Mouse (Mus musculus) stomach, postnatal 0 days (tissue): ENCODE measurements around the gene Ipmk. TPM values are rescaled to one million over a fixed set of nuclear protein-coding genes. Genes with fewer than 3 reads are reported as not detected.

Experiments
- ATAC-seq: fragments of 200-750 bp; cut with Nextera tagmentation; 2 replicates; pipeline ENCODE4 v1.8.0; 2017; ENCODE audit not compliant: low FRiP score, low TSS enrichment
- DNase-seq: peaks from one replicate; pipeline ENCODE4 v3.0.0-alpha.2; 2016; ENCODE audit warnings: low spot score
- H3K27ac ChIP-seq: fragments of 300-500 bp; sonication (generic); replicated peaks from 2 replicates; pipeline ENCODE4 v1.5.1; 2014; ENCODE audit warnings: mild to moderate bottlenecking, control low read depth
- H3K27me3 ChIP-seq: fragments of 300-500 bp; sonication (generic); 2 replicates; pipeline ENCODE4 v1.6.1; 2014; ENCODE audit warnings: low read length; ENCODE audit not compliant: control insufficient read depth, insufficient read depth
- H3K36me3 ChIP-seq: fragments of 300-500 bp; sonication (generic); 2 replicates; pipeline ENCODE4 v1.6.1; 2014; ENCODE audit warnings: low read length, mixed read lengths; ENCODE audit not compliant: control insufficient read depth, insufficient read depth
- H3K4me1 ChIP-seq: fragments of 300-500 bp; sonication (generic); replicated peaks from 2 replicates; pipeline ENCODE4 v1.6.1; 2014; ENCODE audit warnings: antibody characterized with exemption; ENCODE audit not compliant: control insufficient read depth, insufficient read depth
- H3K4me2 ChIP-seq: fragments of 300-500 bp; sonication (generic); replicated peaks from 2 replicates; pipeline ENCODE4 v1.6.1; 2014; ENCODE audit warnings: low read depth, mild to moderate bottlenecking, control low read depth, moderate library complexity
- H3K4me3 ChIP-seq: fragments of 300-500 bp; sonication (generic); 2 replicates; pipeline ENCODE4 v1.5.1; 2014; ENCODE audit warnings: low read depth, low read length, control low read depth
- H3K9ac ChIP-seq: fragments of 300-500 bp; sonication (generic); 2 replicates; pipeline ENCODE4 v1.6.1; 2014; ENCODE audit warnings: mild to moderate bottlenecking, low read length, control low read depth, mixed read lengths
- H3K9me3 ChIP-seq: fragments of 300-500 bp; sonication (generic); 2 replicates; pipeline ENCODE4 v1.6.1; 2016; ENCODE audit warnings: low read length; ENCODE audit not compliant: control insufficient read depth
- CTCF ChIP-seq: IDR thresholded peaks from 2 replicates; pipeline ENCODE4 v1.5.1; 2016; ENCODE audit warnings: antibody characterized with exemption, low read depth, mild to moderate bottlenecking, moderate library complexity
- EP300 ChIP-seq: optimal IDR thresholded peaks from 2 replicates; pipeline ENCODE3; 2016; ENCODE audit warnings: antibody characterized with exemption
- WGBS: fragments of 180-500 bp; shearing (Covaris S2); extraction: QIAGEN DNeasy Blood & Tissue Kit; methylation state at CpG from one replicate; pipeline ENCODE4 v1.1.7; 2014; 5-methylcytosine and 5-hydroxymethylcytosine counted together
- polyA plus RNA-seq: library from polyadenylated mRNA; unstranded; fragments of >200 nt; fragmentation: Nextera tagmentation; extraction: Ambion mirVana; gene quantifications from 2 replicates; pipeline ENCODE4 v1.2.1, GENCODE M21; 2015

Ipmk gene
- polyA plus RNA-seq, 1 experiment from 2014 or later = 9.0 TPM

GRCm38 (mm10) chr10:71427381-71427780 lies 79.8 kb downstream of the Ipmk start:
- H3K27me3 ChIP-seq = no peaks in the 10 kb centered on the region
- H3K4me3 ChIP-seq = no peak overlapping the region
- no peaks in the 10 kb centered on the region for H3K36me3 ChIP-seq
- no peaks in the 10 kb centered on the region for H3K9me3 ChIP-seq
- 48% methylated on average over 10 of the region's 10 CpGs for WGBS
- no peaks in the 10 kb centered on the region for H3K4me1 ChIP-seq
- H3K27ac ChIP-seq = no peak overlapping the region
- no peak for ATAC-seq
- no peak for DNase-seq
- H3K9ac ChIP-seq = no peak overlapping the region
- H3K4me2 ChIP-seq = no peak overlapping the region
- TF ChIP-seq CTCF (no peak), EP300 (no peak)

GRCm38 (mm10) chr10:71428246-71428864 lies 80.8 kb downstream of the Ipmk start:
- Histone ChIP-seq H3K4me2 (no peak overlapping the region), H3K27me3 (no peaks in the 10 kb centered on the region), H3K9ac (no peak overlapping the region), H3K4me1 (no peaks in the 10 kb centered on the region), H3K27ac (no peak overlapping the region), H3K9me3 (no peaks in the 10 kb centered on the region), H3K36me3 (no peaks in the 10 kb centered on the region), H3K4me3 (no peak overlapping the region)
- TF ChIP-seq CTCF (peak; percentile 7; the same call in 1 of the 2 replicates), EP300 (no peak)
- DNase-seq (peak; percentile 33), ATAC-seq (no peak)
- 56% methylated on average over 13 of the region's 13 CpGs for WGBS

GRCm38 (mm10) chr10:71430661-71431060 lies 83.1 kb downstream of the Ipmk start:
- no peak overlapping the region for H3K27ac ChIP-seq
- DNase-seq = no peak
- H3K9me3 ChIP-seq = no peaks in the 10 kb centered on the region
- no peak overlapping the region for H3K9ac ChIP-seq
- no peaks in the 10 kb centered on the region for H3K27me3 ChIP-seq
- TF ChIP-seq EP300 = no peak
- peak; percentile 42 for TF ChIP-seq CTCF
- H3K4me3 ChIP-seq = no peak overlapping the region
- WGBS = 86% methylated on average over 6 of the region's 6 CpGs
- H3K4me2 ChIP-seq = no peak overlapping the region
- no peaks in the 10 kb centered on the region for H3K36me3 ChIP-seq
- ATAC-seq = no peak
- H3K4me1 ChIP-seq = no peaks in the 10 kb centered on the region

GRCm38 (mm10) chr10:71443086-71443485 lies 95.5 kb downstream of the Ipmk start:
- ATAC-seq = no peak
- no peak for TF ChIP-seq EP300
- TF ChIP-seq CTCF = no peak
- Histone ChIP-seq H3K9ac (no peak overlapping the region), H3K4me2 (no peak overlapping the region), H3K4me1 (no peaks in the 10 kb centered on the region), H3K27me3 (no peaks in the 10 kb centered on the region), H3K27ac (no peak overlapping the region), H3K4me3 (no peak overlapping the region), H3K9me3 (no peaks in the 10 kb centered on the region), H3K36me3 (no peaks in the 10 kb centered on the region)
- DNase-seq = no peak

- TF ChIP-seq CTCF = no peak
- Histone ChIP-seq H3K27me3 (no peaks in the 10 kb centered on the region), H3K4me1 (no peaks in the 10 kb centered on the region), H3K4me3 (no peak overlapping the region), H3K9me3 (no peaks in the 10 kb centered on the region), H3K36me3 (no peaks in the 10 kb centered on the region), H3K27ac (no peak overlapping the region), H3K4me2 (no peak overlapping the region), H3K9ac (no peak overlapping the region)
- ATAC-seq (no peak), DNase-seq (no peak)
- WGBS = 68% methylated on average over 8 of the region's 8 CpGs
These were observed 100.1 kb downstream of the Ipmk start for GRCm38 (mm10) chr10:71447661-71448060.

GRCm38 (mm10) chr10:71448284-71448683 lies 100.7 kb downstream of the Ipmk start:
- no peak overlapping the region for H3K4me2 ChIP-seq
- no peaks in the 10 kb centered on the region for H3K36me3 ChIP-seq
- no peak for DNase-seq
- no peaks in the 10 kb centered on the region for H3K9me3 ChIP-seq
- H3K27me3 ChIP-seq = no peaks in the 10 kb centered on the region
- H3K4me1 ChIP-seq = no peaks in the 10 kb centered on the region
- H3K27ac ChIP-seq = no peak overlapping the region
- H3K9ac ChIP-seq = no peak overlapping the region
- WGBS = 76% methylated on average over 5 of the region's 5 CpGs
- no peak for ATAC-seq
- H3K4me3 ChIP-seq = no peak overlapping the region
- TF ChIP-seq EP300 (no peak), CTCF (no peak)
